Mouse (Mus musculus) MEL (cell line): ENCODE data around the gene Slc35g2. TPM values are rescaled to one million over a fixed set of nuclear protein-coding genes. Genes with fewer than 3 reads are reported as not detected.
A peak's percentile ranks its signal among the peaks of the same experiment; 100 is the strongest.

Experiments
- DNase-seq: peaks from one replicate; pipeline ENCODE4 v3.0.0; 2011; ENCODE audit warnings: low read depth, low spot score
- H3K27ac ChIP-seq: 2 replicates; pipeline ENCODE4 v1.5.1; 2012; ENCODE audit warnings: low read depth, mild to moderate bottlenecking, control low read depth, low read length, moderate library complexity; ENCODE audit not compliant: control insufficient read depth
- H3K27me3 ChIP-seq, 2 experiments: fragments of 150-350 bp in 1 of 2; sonication (generic) in 1 of 2; 2 replicates each; pipeline ENCODE4 v1.6.1; 2012; ENCODE audit warnings: low read length in 2 of 2, mild to moderate bottlenecking in 2 of 2, improper control_type of control experiment in 1 of 2, moderate library complexity in 1 of 2; ENCODE audit not compliant: insufficient read depth in 2 of 2, control insufficient read depth in 1 of 2
- H3K36me3 ChIP-seq, 2 experiments: 2 replicates each; pipeline ENCODE4 v1.6.1; 2012 to 2014; ENCODE audit warnings: low read length in 2 of 2, improper control_type of control experiment in 1 of 2, inconsistent platforms in 1 of 2, mild to moderate bottlenecking in 1 of 2; ENCODE audit not compliant: insufficient read depth in 2 of 2, control insufficient read depth in 1 of 2
- H3K4me1 ChIP-seq, 2 experiments: fragments of 150-350 bp in 1 of 2; sonication (generic) in 1 of 2; 2 replicates each; pipeline ENCODE4 v1.6.1; 2012; ENCODE audit warnings: low read length in 2 of 2, improper control_type of control experiment in 1 of 2, mild to moderate bottlenecking in 1 of 2; ENCODE audit not compliant: insufficient read depth in 2 of 2, control insufficient read depth in 1 of 2
- H3K4me3 ChIP-seq, 2 experiments: fragments of 150-350 bp in 1 of 2; sonication (generic) in 1 of 2; 2 replicates each; pipeline ENCODE4 v1.5.1; 2012; ENCODE audit warnings: low read depth in 2 of 2, low read length in 2 of 2, mild to moderate bottlenecking in 2 of 2, moderate library complexity in 2 of 2, control low read depth in 1 of 2, improper control_type of control experiment in 1 of 2; ENCODE audit not compliant: control insufficient read depth in 1 of 2, insufficient read depth in 1 of 2
- H3K79me2 ChIP-seq: 2 replicates; pipeline ENCODE4 v1.6.1; 2012; ENCODE audit warnings: mild to moderate bottlenecking, low read length, moderate library complexity; ENCODE audit not compliant: control insufficient read depth, poor library complexity, insufficient read depth
- H3K9ac ChIP-seq: 2 replicates; pipeline ENCODE4 v1.6.1; 2012; ENCODE audit warnings: low read depth, mild to moderate bottlenecking, control low read depth, low read length, moderate library complexity; ENCODE audit not compliant: control insufficient read depth, poor library complexity, severe bottlenecking
- H3K9me3 ChIP-seq: fragments of 150-350 bp; sonication (generic); replicated peaks from 2 replicates; pipeline ENCODE4 v1.6.1; 2012; ENCODE audit warnings: mild to moderate bottlenecking, low read length, improper control_type of control experiment, moderate library complexity; ENCODE audit not compliant: insufficient read depth
- CHD1 ChIP-seq: IDR thresholded peaks from 2 replicates; pipeline ENCODE4 v1.6.1; 2012; ENCODE audit warnings: low read depth, mild to moderate bottlenecking, inconsistent platforms, low read length, improper control_type of control experiment
- CHD2 ChIP-seq: IDR thresholded peaks from 2 replicates; pipeline ENCODE4 v1.6.1; 2011; ENCODE audit warnings: low read length, improper control_type of control experiment
- E2F4 ChIP-seq: IDR thresholded peaks from 2 replicates; pipeline ENCODE4 v1.6.1; 2011; ENCODE audit warnings: low read depth, low read length, improper control_type of control experiment, borderline replicate concordance
- EP300 ChIP-seq, 2 experiments: IDR thresholded peaks; 2 replicates each; pipeline ENCODE4 v1.6.1; 2011; ENCODE audit warnings: improper control_type of control experiment in 2 of 2, low read length in 2 of 2, low read depth in 1 of 2, mild to moderate bottlenecking in 1 of 2
- ETS1 ChIP-seq: IDR thresholded peaks from 2 replicates; pipeline ENCODE4 v1.6.1; 2012; ENCODE audit warnings: low read depth, mild to moderate bottlenecking, inconsistent platforms, low read length, improper control_type of control experiment, moderate library complexity
- GATA1 ChIP-seq: IDR thresholded peaks from 2 replicates; pipeline ENCODE4 v1.6.1; 2011; ENCODE audit warnings: low read depth, low read length, improper control_type of control experiment
- MAFK ChIP-seq: IDR thresholded peaks from 2 replicates; pipeline ENCODE4 v1.6.1; 2011; ENCODE audit warnings: low read depth, mild to moderate bottlenecking, low read length, improper control_type of control experiment, borderline replicate concordance
- MAX ChIP-seq: IDR thresholded peaks from 2 replicates; pipeline ENCODE4 v1.6.1; 2011; ENCODE audit warnings: low read length, improper control_type of control experiment
- MAZ ChIP-seq: IDR thresholded peaks from 2 replicates; pipeline ENCODE4 v1.6.1; 2012; ENCODE audit warnings: low read depth, mild to moderate bottlenecking, inconsistent platforms, low read length, improper control_type of control experiment
- MEF2A ChIP-seq: IDR thresholded peaks from 2 replicates; pipeline ENCODE4 v1.6.1; 2014; ENCODE audit warnings: low read depth, mild to moderate bottlenecking, inconsistent platforms, low read length, improper control_type of control experiment; ENCODE audit not compliant: poor library complexity, insufficient replicate concordance, severe bottlenecking; ENCODE audit errors: extremely low read depth
- MXI1 ChIP-seq: IDR thresholded peaks from 2 replicates; pipeline ENCODE4 v1.6.1; 2011; ENCODE audit warnings: mild to moderate bottlenecking, low read depth, low read length, improper control_type of control experiment
- MYB ChIP-seq: IDR thresholded peaks from 2 replicates; pipeline ENCODE4 v1.6.1; 2011; ENCODE audit warnings: mild to moderate bottlenecking, low read depth, low read length, improper control_type of control experiment
- NELFE ChIP-seq: IDR thresholded peaks from 2 replicates; pipeline ENCODE4 v1.6.1; 2011; ENCODE audit warnings: low read depth, low read length, improper control_type of control experiment
- POLR2A ChIP-seq, 2 experiments: IDR thresholded peaks; 2 replicates each; pipeline ENCODE4 v1.6.1; 2011 to 2012; ENCODE audit warnings: low read length in 2 of 2, mild to moderate bottlenecking in 2 of 2, control low read depth in 1 of 2, improper control_type of control experiment in 1 of 2, low read depth in 1 of 2, moderate library complexity in 1 of 2; ENCODE audit not compliant: control insufficient read depth in 1 of 2, insufficient read depth in 1 of 2, poor library complexity in 1 of 2
- POLR2AphosphoS2 ChIP-seq: IDR thresholded peaks from 2 replicates; pipeline ENCODE4 v1.6.1; 2011; ENCODE audit warnings: low read length, improper control_type of control experiment
- RAD21 ChIP-seq: IDR thresholded peaks from 2 replicates; pipeline ENCODE4 v1.6.1; 2011; ENCODE audit warnings: mild to moderate bottlenecking, low read depth, low read length, improper control_type of control experiment
- RCOR1 ChIP-seq: IDR thresholded peaks from 2 replicates; pipeline ENCODE4 v1.6.1; 2012; ENCODE audit warnings: low read depth, mild to moderate bottlenecking, inconsistent platforms, low read length, improper control_type of control experiment
- SIN3A ChIP-seq: IDR thresholded peaks from 2 replicates; pipeline ENCODE4 v1.6.1; 2012; ENCODE audit warnings: low read length, improper control_type of control experiment, inconsistent platforms
- SMC3 ChIP-seq: IDR thresholded peaks from 2 replicates; pipeline ENCODE4 v1.6.1; 2011; ENCODE audit warnings: low read depth, low read length, improper control_type of control experiment
- TAL1 ChIP-seq: IDR thresholded peaks from 2 replicates; pipeline ENCODE4 v1.6.1; 2012; ENCODE audit warnings: mild to moderate bottlenecking, inconsistent platforms, low read length, moderate library complexity, mixed read lengths
- TCF12 ChIP-seq: IDR thresholded peaks from 2 replicates; pipeline ENCODE4 v1.6.1; 2014; ENCODE audit warnings: low read depth, mild to moderate bottlenecking, inconsistent platforms, low read length, improper control_type of control experiment, moderate library complexity
- UBTF ChIP-seq: IDR thresholded peaks from 2 replicates; pipeline ENCODE4 v1.6.1; 2012; ENCODE audit warnings: low read depth, mild to moderate bottlenecking, inconsistent platforms, low read length, improper control_type of control experiment, moderate library complexity, borderline replicate concordance; ENCODE audit not compliant: insufficient read depth
- ZC3H11A ChIP-seq: IDR thresholded peaks from 2 replicates; pipeline ENCODE4 v1.6.1; 2012; ENCODE audit warnings: low read depth, mild to moderate bottlenecking, inconsistent platforms, low read length, improper control_type of control experiment
- ZKSCAN1 ChIP-seq: IDR thresholded peaks from 2 replicates; pipeline ENCODE4 v1.6.1; 2012; ENCODE audit warnings: low read depth, mild to moderate bottlenecking, inconsistent platforms, low read length, improper control_type of control experiment, moderate library complexity
- ZNF384 ChIP-seq: IDR thresholded peaks from 2 replicates; pipeline ENCODE4 v1.6.1; 2012; ENCODE audit warnings: low read depth, mild to moderate bottlenecking, inconsistent platforms, low read length, improper control_type of control experiment
- polyA plus RNA-seq, 2 experiments: library from polyadenylated mRNA; stranded (reverse) in 1 of 2; unstranded in 1 of 2; fragments of >175 nt in 1 of 2; fragments of >200 nt in 1 of 2; gene quantifications; 2 replicates each; pipeline versions ENCODE4 v1.2.1 to v1.2.4; 2012; ENCODE audit warnings: low replicate concordance in 2 of 2, low read depth in 1 of 2; ENCODE audit not compliant: insufficient read length in 2 of 2, insufficient read depth in 1 of 2, missing spikeins in 1 of 2
- total RNA-seq: library from RNA; depleted of rRNA; stranded (reverse); fragments of 300-350 nt; gene quantifications from 2 replicates; pipeline ENCODE4 v1.2.3, GENCODE M21; 2012

Gene Slc35g2
- total and polyA plus RNA-seq, 3 experiments, result 0.49 TPM; not detected in 2

- TF ChIP-seq MEF2A (no peak), CHD2 (0 out of 2 replicates have a peak, but pooled peaks have one; percentile 20), POLR2AphosphoS2 (peak; percentile 68), TCF12 (peak; percentile 35), E2F4 (no peak), MAFK (no peak), POLR2A (IDR thresholded peaks at IDR 0.05; ENCODE audit: control insufficient read depth in 1 of 2, insufficient read depth in 1 of 2, low read depth in 1 of 2, low read length in 2 of 2, poor library complexity in 1 of 2) (peak; percentile 66 to 89), ETS1 (no peak; the same call in 1 of the 2 replicates), ZKSCAN1 (no peak), MYB (no peak), ZC3H11A (0 out of 2 replicates have a peak, but pooled peaks have one; percentile 7), TAL1 (no peak), SMC3 (peak; percentile 56), UBTF (0 out of 2 replicates have a peak, but pooled peaks have one; percentile 12), EP300 (IDR thresholded peaks at IDR 0.05; ENCODE audit: low read depth in 1 of 2, low read length in 2 of 2) (no peak), ZNF384 (0 out of 2 replicates have a peak, but pooled peaks have one; percentile 6), GATA1 (no peak), CHD1 (no peak), MAZ (peak; percentile 86)
Measured at GRCm38 (mm10) chr9:100545715-100546593, 24.9 kb downstream of the Slc35g2 start, which contains the start of gene Nck1 (continued).

DNA sequence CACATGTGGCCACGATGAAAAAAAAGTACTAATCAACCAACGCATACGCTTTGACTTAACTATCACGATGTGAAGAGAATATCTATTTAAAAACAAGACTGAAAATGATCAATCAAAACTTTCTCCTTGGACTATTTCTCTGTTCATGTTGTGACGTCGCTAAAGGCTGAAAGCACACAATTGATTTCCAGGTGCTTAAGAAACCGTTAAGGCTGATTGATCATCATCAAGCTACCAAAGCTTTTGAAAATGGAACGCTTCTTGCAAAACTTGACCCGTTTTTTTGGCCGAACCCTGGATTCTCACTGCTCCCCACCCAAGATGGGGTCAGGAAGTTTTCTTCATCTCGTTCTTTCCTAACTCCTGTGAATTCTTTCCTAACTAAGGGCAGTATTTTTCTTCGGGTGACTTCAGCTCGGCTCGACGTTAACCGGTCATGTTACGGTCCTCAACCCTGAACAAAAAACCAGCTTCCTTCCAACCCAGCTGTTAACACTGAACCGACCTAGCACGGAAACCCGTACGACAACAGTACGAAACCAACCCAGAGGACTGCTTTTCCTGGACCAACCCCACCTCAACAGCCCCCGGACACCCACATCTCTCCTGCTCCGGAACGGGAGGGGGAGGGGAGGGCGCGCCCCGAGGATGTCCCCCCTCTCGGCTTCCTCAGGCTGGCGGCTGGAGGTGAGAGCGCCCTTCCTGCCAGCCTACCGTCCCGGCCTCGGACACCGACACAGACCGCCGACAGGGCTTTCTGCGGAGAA lies 25.8 kb downstream of the Slc35g2 start:
- Histone ChIP-seq H3K4me1 (peaks cover 3 to 10% of the 10 kb centered on the region in 2 experiments; a peak in 2 of 4 replicates), H3K36me3 (peaks cover 0 to 20% of the 10 kb centered on the region in 2 experiments; a peak in 2 of 4 replicates), H3K4me3 (peak overlapping the region; percentile 68 to 76), H3K79me2 (peaks cover 44% of the 10 kb centered on the region), H3K9me3 (no peaks in the 10 kb centered on the region), H3K27me3 (no peaks in the 10 kb centered on the region), H3K9ac (peak overlapping the region; percentile 86), H3K27ac (peak overlapping the region; percentile 58)
- peak; percentile 40; the same call in 1 of the 2 replicates for TF ChIP-seq ZNF384
- TF ChIP-seq MXI1, result no peak; the same call in 1 of the 2 replicates
- no peak for TF ChIP-seq ZKSCAN1
- TF ChIP-seq SIN3A, result peak; percentile 6
- no peak for TF ChIP-seq TAL1
- no peak for TF ChIP-seq UBTF
- TF ChIP-seq CHD1, result 0 out of 2 replicates have a peak, but pooled peaks have one; percentile 75
- TF ChIP-seq NELFE, result no peak
- no peak for TF ChIP-seq RAD21
- no peak for TF ChIP-seq MEF2A
- TF ChIP-seq E2F4, result no peak
- TF ChIP-seq ETS1, result no peak
- TF ChIP-seq MAX, result no peak
- TF ChIP-seq MYB, result no peak
- no peak for TF ChIP-seq TCF12
- no peak for TF ChIP-seq RCOR1
- peak; percentile 63 for DNase-seq
